Mouse (Mus musculus) adrenal gland, adult 18-20 months (tissue): ENCODE results near the gene Epn1. TPM values are rescaled to one million over a fixed set of nuclear protein-coding genes. Genes with fewer than 3 reads are reported as not detected.
"Not testable (repeated sequence)": the region's sequence is repeated elsewhere in the genome, so short reads cannot be mapped to it uniquely, and the experiment has no call there.

Experiments
- DNase-seq, 2 experiments: peaks; one replicate each; pipeline ENCODE4 v3.0.0; 2021 to 2022; ENCODE audit warnings: low spot score in 2 of 2
- total RNA-seq, 2 experiments: library from RNA; stranded (reverse); gene quantifications; 1 replicate in 1 of 2; 2 replicates in 1 of 2; pipeline ENCODE4 v1.2.3; 2021

The Epn1 gene
- total RNA-seq, 2 experiments from 2014 or later, result 140 to 142 TPM

- no peak for DNase-seq
Observed at GRCm38 (mm10) chr7:5057804-5058203, 22.2 kb upstream of the Epn1 start.

- no peak for DNase-seq
Observed at GRCm38 (mm10) chr7:5058631-5059030, 21.4 kb upstream of the Epn1 start.

GRCm38 (mm10) chr7:5059421-5059820 lies 20.6 kb upstream of the Epn1 start:
- no peak for DNase-seq

- DNase-seq, result peak; percentile 71
Observed at GRCm38 (mm10) chr7:5060239-5060731, 19.8 kb upstream of the Epn1 start.

- DNase-seq, result peak; percentile 93 to 95
Observed at GRCm38 (mm10) chr7:5060944-5061773, 18.9 kb upstream of the Epn1 start.

GRCm38 (mm10) chr7:5061774-5062359 lies 18.2 kb upstream of the Epn1 start, which contains the start of gene U2af2:
Gene U2af2, plus strand, starts transcription at chr7:5062143.
- peak; percentile 92 to 95 for DNase-seq

GRCm38 (mm10) chr7:5062360-5063001 lies 17.6 kb upstream of the Epn1 start:
- DNase-seq, result peak in 1 of 2 experiments; percentile 50

- DNase-seq, result no peak
Observed at GRCm38 (mm10) chr7:5064886-5065285, 15.1 kb upstream of the Epn1 start.

GRCm38 (mm10) chr7:5073586-5073985 lies 6.4 kb upstream of the Epn1 start:
- no peak for DNase-seq

- no peak for DNase-seq
Observed at GRCm38 (mm10) chr7:5074984-5075383, 5.1 kb upstream of the Epn1 start.

- DNase-seq, result no peak
Observed at GRCm38 (mm10) chr7:5076931-5077330, 3.1 kb upstream of the Epn1 start.

GRCm38 (mm10) chr7:5079365-5080009 lies 548 bp upstream of the Epn1 start:
- DNase-seq, result not testable (repeated sequence)

GRCm38 (mm10) chr7:5080815-5081214 lies 780 bp downstream of the Epn1 start:
- DNase-seq, result no peak

- DNase-seq, result no peak
Observed at GRCm38 (mm10) chr7:5081241-5081640, 1.2 kb downstream of the Epn1 start.

- DNase-seq, result no peak
Observed at GRCm38 (mm10) chr7:5081939-5082338, 1.9 kb downstream of the Epn1 start.

- no peak for DNase-seq
Observed at GRCm38 (mm10) chr7:5083325-5084105, 3.5 kb downstream of the Epn1 start.

- DNase-seq, result no peak
Observed at GRCm38 (mm10) chr7:5085512-5085911, 5.5 kb downstream of the Epn1 start.

GRCm38 (mm10) chr7:5086921-5087440 lies 6.9 kb downstream of the Epn1 start:
- DNase-seq, result no peak

- no peak for DNase-seq
Observed at GRCm38 (mm10) chr7:5087886-5088285, 7.9 kb downstream of the Epn1 start.

GRCm38 (mm10) chr7:5089853-5090252 lies 9.8 kb downstream of the Epn1 start:
- no peak for DNase-seq
